9 mouse cellular contexts compared by ENCODE assay signal in genomic region chr1:75477264-75477965, GRCm38 (mm10). TPM values are rescaled to one million over a fixed set of nuclear protein-coding genes. Genes with fewer than 3 reads are reported as not detected.
DNase-seq lines count a peak whose midpoint lies in the region; ATAC-seq and TF ChIP-seq lines count a peak whose summit lies in the region.
"Had no signal": no experiment of that assay in that cellular context is flagged by ENCODE, and none has a peak within 500 bp of the region (broad histone marks: within the 10 kb centered on the region; RNA-seq: fewer than 3 reads in every experiment).

No protein-coding gene starts in this region.

- H3K9ac ChIP-seq in ES-Bruce4 (ENCODE audit: low read depth, poor library complexity, severe bottlenecking), result no peak overlapping the region
- peak overlapping the region; percentile 20; the same call in 1 of the 2 replicates for H3K9ac ChIP-seq in forebrain, embryonic 11.5 days (ENCODE audit: low read length)
- no peak overlapping the region for H3K9ac ChIP-seq in lung, embryonic 16.5 days (ENCODE audit: low read length)

- H3K36me3 ChIP-seq in ES-Bruce4 (ENCODE audit: control insufficient read depth, insufficient read depth, low read length, poor library complexity, severe bottlenecking), result peaks cover 16% of the 10 kb centered on the region
- H3K36me3 ChIP-seq in forebrain, embryonic 11.5 days (ENCODE audit: control insufficient read depth, insufficient read depth, low read length), result no peaks in the 10 kb centered on the region; the same call in 1 of the 2 replicates
- H3K36me3 ChIP-seq in lung, embryonic 16.5 days (ENCODE audit: control insufficient read depth, insufficient read depth, low read length), result peaks cover 20% of the 10 kb centered on the region; the same call in 1 of the 2 replicates

- TF ChIP-seq POLR2A in ES-Bruce4 (IDR thresholded peaks at IDR 0.05; ENCODE audit: insufficient read depth, low read length), result no peak

- H3K4me3 ChIP-seq in ES-Bruce4 (ENCODE audit: low read depth, low read length), result peak overlapping the region; percentile 24
- H3K4me3 ChIP-seq in forebrain, embryonic 11.5 days (ENCODE audit: low read depth, low read length), result peak overlapping the region; percentile 82
- H3K4me3 ChIP-seq in layer of hippocampus, adult 2 months, result peak overlapping the region; percentile 92
- H3K4me3 ChIP-seq in lung, embryonic 16.5 days (ENCODE audit: low read length), result no peak overlapping the region; the same call in 1 of the 2 replicates

- peak; percentile 60 for DNase-seq in c-Kit-positive CD71-negative TER-119-negative erythroid progenitor cells, embryonic 14.5 days (ENCODE audit: low read depth)
- DNase-seq in forebrain, embryonic 11.5 days (ENCODE audit: low spot score), result peak; percentile 92
- peak; percentile 81 to 82 for DNase-seq in heart, postnatal 36 days
- DNase-seq in layer of hippocampus, adult 2 months (ENCODE audit: low spot score in 2 of 2), result peak; percentile 74 to 85
- DNase-seq in ovary, postnatal 10 days (ENCODE audit: low spot score), result peak; percentile 74
- DNase-seq in thymus, postnatal 0 days (ENCODE audit: low spot score), result peak; percentile 65

- peak overlapping the region; percentile 83 for H3K4me2 ChIP-seq in forebrain, embryonic 11.5 days (ENCODE audit: low read depth, low read length, severe bottlenecking)
- H3K4me2 ChIP-seq in lung, embryonic 16.5 days (ENCODE audit: low read depth, low read length), result peak overlapping the region; percentile 85

- WGBS in forebrain, embryonic 11.5 days, result 10% methylated on average over 35 of the region's 35 CpGs
- WGBS in lung, embryonic 16.5 days, result 11% methylated on average over 35 of the region's 35 CpGs

- intact Hi-C loops in heart, postnatal 36 days (cut with DNase I), result loop anchor here (1.0 to 5.0 kb wide), 3 partner anchors 45 to 120 kb away; partner anchors contain the start of gene Stk11ip

- H3K9me3 ChIP-seq in ES-Bruce4 (replicated peaks; ENCODE audit: control insufficient read depth, insufficient read depth, low read length, poor library complexity, severe bottlenecking), result no peaks in the 10 kb centered on the region
- no peaks in the 10 kb centered on the region for H3K9me3 ChIP-seq in forebrain, embryonic 11.5 days (ENCODE audit: control insufficient read depth, low read length)
- no peaks in the 10 kb centered on the region for H3K9me3 ChIP-seq in lung, embryonic 16.5 days (ENCODE audit: control insufficient read depth, low read length)

- no peaks in the 10 kb centered on the region for H3K27me3 ChIP-seq in ES-Bruce4 (ENCODE audit: control insufficient read depth, insufficient read depth, low read length, poor library complexity, severe bottlenecking)
- peaks cover 8% of the 10 kb centered on the region for H3K27me3 ChIP-seq in forebrain, embryonic 11.5 days (ENCODE audit: control insufficient read depth, insufficient read depth, low read length)
- peaks cover 28% of the 10 kb centered on the region for H3K27me3 ChIP-seq in lung, embryonic 16.5 days (ENCODE audit: control insufficient read depth, insufficient read depth, low read depth, low read length)

- no peak overlapping the region for H3K27ac ChIP-seq in ES-Bruce4 (ENCODE audit: insufficient read depth, low read length)
- H3K27ac ChIP-seq in forebrain, embryonic 11.5 days (ENCODE audit: low read depth, low read length), result no peak overlapping the region
- H3K27ac ChIP-seq in layer of hippocampus, adult 2 months, result peak overlapping the region; percentile 61
- H3K27ac ChIP-seq in lung, embryonic 16.5 days (ENCODE audit: low read length), result no peak overlapping the region
- H3K27ac ChIP-seq: macrophage had no signal

- no peaks in the 10 kb centered on the region for H3K4me1 ChIP-seq in ES-Bruce4 (ENCODE audit: control insufficient read depth, insufficient read depth, low read length)
- H3K4me1 ChIP-seq in forebrain, embryonic 11.5 days (replicated peaks; ENCODE audit: control insufficient read depth, insufficient read depth, low read length), result peaks cover 15% of the 10 kb centered on the region; the same call in 1 of the 2 replicates
- H3K4me1 ChIP-seq in lung, embryonic 16.5 days (replicated peaks; ENCODE audit: control insufficient read depth, insufficient read depth, low read length), result peaks cover 23% of the 10 kb centered on the region

- no peak for TF ChIP-seq EP300 in ES-Bruce4 (IDR thresholded peaks at IDR 0.05; ENCODE audit: insufficient read depth, low read depth, low read length)

- peak; percentile 60 for TF ChIP-seq CTCF in ES-Bruce4 (IDR thresholded peaks at IDR 0.05; ENCODE audit: low read depth, low read length)
- peak; percentile 88 for TF ChIP-seq CTCF in layer of hippocampus, adult 2 months (conservative IDR thresholded peaks at IDR 0.05)

- ATAC-seq in forebrain, embryonic 11.5 days (replicated peaks; ENCODE audit: low FRiP score), result 0 out of 2 replicates have a peak, but pooled peaks have one; percentile 12
- ATAC-seq in lung, embryonic 16.5 days (ENCODE audit: low read depth), result no peak

RNA-seq across cellular contexts. Expression of gene Chpf, which starts 1.7 kb away (rescaled TPM):
- 13.3 and 15.1 TPM in 2 replicates for polyA plus RNA-seq in ES-Bruce4 (2011; ENCODE audit: insufficient read depth, insufficient read length, low read depth, missing spikeins)
- 21.3 and 23.3 TPM in 2 replicates for polyA plus RNA-seq in forebrain, embryonic 11.5 days (2014; fragmentation: Nextera tagmentation; extraction: Ambion mirVana)
- total RNA-seq in heart, postnatal 36 days (2021), result 10 to 100 TPM; 25.5 to 26.8 TPM
- 10 to 100 TPM; 80.5 to 86.6 TPM for total RNA-seq in layer of hippocampus, adult 2 months (2021)
- 22.9 and 25.2 TPM in 2 replicates for polyA plus RNA-seq in lung, embryonic 16.5 days (2015; fragmentation: Nextera tagmentation; extraction: Ambion mirVana)
- 10.7 and 11.4 TPM in 2 replicates for polyA plus RNA-seq in thymus, postnatal 0 days (2015; fragmentation: Nextera tagmentation; extraction: Ambion mirVana)

RNA-seq across cellular contexts. Expression of gene Tmem198, which starts 1.9 kb away (rescaled TPM):
- polyA plus RNA-seq in ES-Bruce4 (2011; ENCODE audit: insufficient read depth, insufficient read length, low read depth, missing spikeins), result 0.27 and 0.53 TPM in 2 replicates
- 8.9 and 9.4 TPM in 2 replicates for polyA plus RNA-seq in forebrain, embryonic 11.5 days (2014; fragmentation: Nextera tagmentation; extraction: Ambion mirVana)
- under 1 TPM; 0.11 to 0.19 TPM for total RNA-seq in heart, postnatal 36 days (2021)
- total RNA-seq in layer of hippocampus, adult 2 months (2021), result 10 to 100 TPM; 64.0 to 65.4 TPM
- 0.65 and 1.3 TPM in 2 replicates for polyA plus RNA-seq in lung, embryonic 16.5 days (2015; fragmentation: Nextera tagmentation; extraction: Ambion mirVana)
- 0.30 and 0.39 TPM in 2 replicates for polyA plus RNA-seq in thymus, postnatal 0 days (2015; fragmentation: Nextera tagmentation; extraction: Ambion mirVana)
- polyA plus RNA-seq: macrophage had no signal

RNA-seq across cellular contexts. Expression of gene Asic4, which starts 27.2 kb away (rescaled TPM):
- not detected in 2 replicates for polyA plus RNA-seq in ES-Bruce4 (2011; ENCODE audit: insufficient read depth, insufficient read length, low read depth, missing spikeins)
- 0.61 TPM in 2 replicates for polyA plus RNA-seq in forebrain, embryonic 11.5 days (2014; fragmentation: Nextera tagmentation; extraction: Ambion mirVana)
- total RNA-seq in heart, postnatal 36 days (2021), result not detected
- total RNA-seq in layer of hippocampus, adult 2 months (2021), result 1 to 10 TPM; 5.5 to 7.1 TPM
- polyA plus RNA-seq in lung, embryonic 16.5 days (2015; fragmentation: Nextera tagmentation; extraction: Ambion mirVana), result 0.05 and 0.11 TPM in 2 replicates
- not detected in 2 replicates for polyA plus RNA-seq in thymus, postnatal 0 days (2015; fragmentation: Nextera tagmentation; extraction: Ambion mirVana)
- polyA plus RNA-seq: macrophage had no signal

RNA-seq across cellular contexts. Expression of gene Obsl1, which starts 28.8 kb away (rescaled TPM):
- polyA plus RNA-seq in ES-Bruce4 (2011; ENCODE audit: insufficient read depth, insufficient read length, low read depth, missing spikeins), result 32.6 and 32.9 TPM in 2 replicates
- polyA plus RNA-seq in forebrain, embryonic 11.5 days (2014; fragmentation: Nextera tagmentation; extraction: Ambion mirVana), result 42.6 and 44.7 TPM in 2 replicates
- total RNA-seq in heart, postnatal 36 days (2021), result 100 to 1,000 TPM; 130 to 136 TPM
- 10 to 100 TPM; 20.6 to 25.9 TPM for total RNA-seq in layer of hippocampus, adult 2 months (2021)
- polyA plus RNA-seq in lung, embryonic 16.5 days (2015; fragmentation: Nextera tagmentation; extraction: Ambion mirVana), result 46.3 and 48.0 TPM in 2 replicates
- polyA plus RNA-seq in thymus, postnatal 0 days (2015; fragmentation: Nextera tagmentation; extraction: Ambion mirVana), result 9.9 and 10.2 TPM in 2 replicates
- polyA plus RNA-seq: macrophage had no signal

RNA-seq across cellular contexts. Expression of gene Inha, which starts 29.5 kb away (rescaled TPM):
- 1.9 and 2.4 TPM in 2 replicates for polyA plus RNA-seq in ES-Bruce4 (2011; ENCODE audit: insufficient read depth, insufficient read length, low read depth, missing spikeins)
- polyA plus RNA-seq in forebrain, embryonic 11.5 days (2014; fragmentation: Nextera tagmentation; extraction: Ambion mirVana), result 1.3 and 2.4 TPM in 2 replicates
- 1 to 10 TPM; 3.6 TPM for total RNA-seq in heart, postnatal 36 days (2021)
- total RNA-seq in layer of hippocampus, adult 2 months (2021), result 10 to 100 TPM; 15.3 to 16.5 TPM
- polyA plus RNA-seq in lung, embryonic 16.5 days (2015; fragmentation: Nextera tagmentation; extraction: Ambion mirVana), result 3.8 and 4.1 TPM in 2 replicates
- polyA plus RNA-seq in thymus, postnatal 0 days (2015; fragmentation: Nextera tagmentation; extraction: Ambion mirVana), result 1.7 TPM in 2 replicates
- polyA plus RNA-seq: macrophage had no signal
